Mouse (Mus musculus): ENCODE results near the gene Slc39a3. TPM values are rescaled to one million over a fixed set of nuclear protein-coding genes. Genes with fewer than 3 reads are reported as not detected.

The Slc39a3 gene
- total RNA-seq, 2 experiments from 2014 or later, result 11.5 to 13.0 TPM

DNA sequence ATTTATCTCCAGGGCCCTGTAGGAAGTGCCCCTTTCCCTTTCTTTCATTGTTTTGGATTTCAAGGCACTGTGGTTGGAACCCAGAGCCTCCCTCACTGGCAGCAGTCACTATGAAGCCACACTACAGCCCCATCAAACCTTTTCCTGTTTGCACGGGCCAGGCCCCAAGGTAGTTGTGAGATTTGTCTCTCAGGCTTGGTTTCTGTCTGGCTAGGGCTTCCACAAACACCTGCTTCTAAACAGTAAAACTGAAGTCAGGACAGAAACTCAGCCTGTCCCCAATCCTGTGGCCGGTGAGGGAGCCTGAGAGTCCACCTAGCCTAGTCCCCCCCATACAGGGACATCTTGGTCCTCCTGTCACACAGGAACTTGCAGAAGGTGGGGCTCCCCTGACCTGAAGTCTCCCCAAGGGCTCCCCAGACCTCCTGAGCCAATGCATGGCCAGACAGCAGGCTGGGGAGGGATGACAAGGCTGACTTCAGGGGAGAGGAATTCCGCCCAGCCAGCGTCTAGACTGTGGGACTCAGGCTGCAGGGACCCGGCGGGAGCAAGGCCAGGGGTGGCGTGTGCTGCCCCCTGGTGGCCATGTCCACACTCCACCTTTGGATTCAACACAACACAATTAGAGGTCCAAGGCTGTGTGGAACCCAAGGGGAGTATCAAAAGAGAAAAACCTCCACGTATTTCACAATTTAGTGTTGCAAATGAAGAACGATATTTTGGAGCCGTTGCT lies 49.4 kb downstream of the Slc39a3 start:
- DNase-seq, result peak; percentile 91 to 94

DNA sequence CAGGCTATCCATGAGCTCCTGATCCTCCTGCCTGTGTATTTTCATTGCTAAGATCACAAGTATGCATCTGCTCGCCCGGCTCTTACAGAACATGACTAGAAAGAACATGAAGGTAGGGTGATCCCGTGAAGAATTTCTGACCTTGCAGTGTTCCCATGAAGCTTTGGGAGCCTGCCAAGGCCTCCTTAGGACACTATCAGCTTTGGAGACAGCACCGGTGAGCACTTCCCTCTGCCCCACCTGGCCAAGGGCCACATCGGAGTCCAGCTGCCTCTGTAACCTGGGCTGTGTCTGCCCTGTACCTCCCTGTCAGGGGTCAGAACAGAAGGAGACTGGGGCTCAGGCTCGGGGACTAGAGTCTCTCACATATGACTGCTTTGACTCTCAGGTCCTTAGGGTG lies 50.5 kb downstream of the Slc39a3 start:
- peak; percentile 83 to 84 for DNase-seq
- intact Hi-C loops (cut with DNase I), result no loop called here

More for the DNA sequence above, 49.4 kb downstream of the Slc39a3 start:
- intact Hi-C loops (cut with DNase I), result loop anchor here (1.0 kb wide), 1 partner anchor 60 kb away; no protein-coding TSS in a partner anchor

DNA sequence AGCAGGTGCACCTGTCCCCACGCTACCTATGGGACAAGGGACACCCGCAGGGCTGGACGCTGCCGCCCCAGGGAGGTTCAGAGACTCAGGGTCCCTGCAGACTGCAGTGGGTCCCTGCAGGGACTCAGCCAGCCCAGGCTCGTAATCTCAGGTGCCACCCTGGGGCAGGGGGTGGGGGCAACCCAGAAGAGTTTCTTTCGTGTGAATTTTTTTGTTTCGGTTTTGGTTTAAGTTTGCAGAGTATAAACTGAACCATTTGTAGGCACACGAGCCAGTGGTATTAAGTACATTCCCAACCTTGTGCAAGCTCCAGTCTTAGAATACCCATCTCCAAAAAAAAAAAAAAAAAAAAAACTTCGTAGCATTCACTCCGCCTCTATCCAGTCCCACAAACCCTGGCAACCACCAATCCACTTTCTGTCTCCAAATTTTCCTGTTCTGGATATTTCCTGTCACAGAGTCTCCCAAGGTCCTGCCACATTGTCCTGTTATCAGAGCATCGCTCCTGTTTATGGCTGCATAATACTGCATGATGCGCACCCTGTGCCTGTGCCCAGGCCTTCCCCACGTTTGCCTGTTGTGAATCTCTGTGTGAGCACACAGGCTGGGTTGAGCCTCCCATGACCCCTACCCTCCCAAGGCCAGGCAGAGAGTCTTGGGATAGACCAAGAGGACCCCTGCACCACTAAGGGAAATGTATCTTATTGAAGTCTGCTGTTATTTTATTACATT lies 51.1 kb downstream of the Slc39a3 start:
- no peak for DNase-seq
- intact Hi-C loops (cut with DNase I), result no loop called here

DNA sequence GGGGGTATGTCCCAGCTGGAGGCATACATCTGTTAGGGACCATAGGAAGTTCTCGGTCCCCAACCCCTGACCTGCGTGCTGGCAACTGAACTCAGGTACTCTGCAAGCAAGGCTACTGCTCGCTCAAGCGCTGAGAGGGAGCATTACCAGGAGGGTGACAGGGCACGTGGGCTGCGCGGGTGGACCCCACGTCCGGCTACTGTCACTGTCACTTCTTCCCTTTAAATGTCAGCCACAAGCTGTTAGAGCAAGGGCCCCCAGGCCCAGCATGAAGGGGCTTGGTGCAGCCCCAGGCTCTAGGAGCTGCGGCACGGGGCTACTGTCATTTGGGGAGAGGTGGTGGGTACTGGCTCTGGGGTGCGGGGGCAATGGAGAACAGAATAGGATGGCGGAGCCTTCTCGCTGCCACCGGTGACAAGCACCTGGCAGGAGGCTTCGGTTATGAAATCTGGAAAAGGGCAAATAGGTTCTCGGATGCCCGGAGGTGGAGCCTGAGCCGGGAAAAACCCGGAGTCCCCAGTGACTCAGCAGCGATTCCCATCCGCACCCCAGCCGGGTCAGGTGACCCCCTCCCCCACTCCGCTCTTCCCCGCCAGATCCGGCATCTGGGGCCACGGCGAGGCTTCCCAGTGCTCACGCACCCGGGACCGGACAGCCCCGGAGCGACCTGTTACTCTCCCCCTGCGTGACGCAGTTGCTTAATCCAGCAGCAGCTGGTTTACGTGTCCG lies 51.8 kb downstream of the Slc39a3 start:
- intact Hi-C loops (cut with DNase I), result no loop called here
- DNase-seq, result peak in 1 of 2 experiments; percentile 58

DNA sequence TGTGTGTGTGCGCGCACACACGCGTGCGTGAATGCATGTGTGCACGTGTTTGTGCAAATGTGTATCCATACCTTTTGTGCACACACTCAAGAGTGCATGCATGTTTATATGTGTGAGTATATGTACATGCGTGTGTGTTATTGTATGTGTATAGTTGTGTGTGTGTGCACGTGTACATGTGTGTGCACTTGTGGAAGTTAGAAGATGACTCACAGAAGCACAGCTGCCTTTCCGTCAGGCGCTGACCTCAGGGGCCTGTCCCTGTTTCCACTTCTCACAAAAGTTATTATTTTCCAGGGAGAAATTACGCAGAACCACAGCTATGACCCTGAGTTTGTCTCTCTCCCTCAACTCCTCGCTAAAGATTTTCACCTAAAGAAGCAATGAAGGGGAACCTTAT lies 53.0 kb downstream of the Slc39a3 start:
- intact Hi-C loops (cut with DNase I), result no loop called here
- no peak for DNase-seq

DNA sequence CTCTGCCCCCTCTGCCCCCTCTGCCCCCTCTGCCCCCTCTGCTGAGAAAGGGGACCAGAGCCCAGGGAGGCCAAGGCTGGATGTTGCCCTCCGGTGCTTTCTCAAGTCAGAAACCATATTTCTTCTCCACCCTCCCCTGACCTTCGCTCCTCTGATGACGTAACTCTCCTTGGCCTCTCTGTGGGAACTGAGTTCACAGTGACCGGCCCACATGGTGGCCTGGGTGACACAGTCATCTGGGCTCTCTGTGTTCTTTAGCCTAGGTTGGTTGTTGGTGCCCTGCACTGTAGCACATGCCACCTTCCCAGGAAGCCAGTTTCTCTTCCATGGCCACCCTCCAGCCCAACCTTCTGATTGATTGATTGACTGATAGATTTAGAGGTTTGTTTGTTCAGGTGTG lies 54.8 kb downstream of the Slc39a3 start:
- DNase-seq, result no peak
- intact Hi-C loops (cut with DNase I), result no loop called here

DNA sequence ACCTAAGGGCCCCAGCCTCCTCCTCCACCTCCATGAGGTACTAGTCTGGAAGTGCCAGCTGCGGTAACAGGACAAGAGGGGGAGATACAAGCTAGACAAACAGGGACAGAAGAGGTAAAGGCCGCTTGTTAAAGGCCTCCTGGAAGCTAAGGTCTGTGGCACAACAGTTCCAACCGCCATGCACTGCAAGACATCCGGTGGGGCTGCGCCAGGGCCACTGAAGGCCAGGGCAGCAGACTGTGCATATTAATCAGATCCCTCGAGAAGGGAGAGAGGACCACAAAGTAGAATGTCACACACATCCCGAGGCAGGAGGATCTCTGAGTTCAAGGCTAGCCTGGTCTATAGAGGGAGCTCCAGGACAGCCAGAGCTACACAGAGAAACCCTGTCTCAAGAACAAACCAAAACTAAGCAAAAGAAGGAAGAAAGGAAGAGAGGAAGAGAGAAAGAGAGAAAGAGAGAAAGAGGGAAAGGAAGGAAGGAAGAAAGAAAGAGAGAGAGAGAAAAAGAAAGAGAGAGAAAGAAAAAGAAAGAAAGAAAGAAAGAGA lies 55.6 kb downstream of the Slc39a3 start:
- intact Hi-C loops (cut with DNase I), result no loop called here
- no peak for DNase-seq

Other genes with a start within 250 kb of the Slc39a3 start
- gene Sf3a2, start 239.2 kb downstream of the Slc39a3 start, total RNA-seq (2021), result 10 to 100 TPM; 36.8 to 41.4 TPM
- 10 to 100 TPM; 32.6 to 32.9 TPM for gene Plekhj1, start 238.8 kb downstream of the Slc39a3 start, total RNA-seq (2021)
- gene Amh, start 232.2 kb downstream of the Slc39a3 start, total RNA-seq (2021), result under 1 TPM; 0.41 to 0.45 TPM
- gene Jsrp1, start 223.9 kb downstream of the Slc39a3 start, total RNA-seq (2021), result under 1 TPM in 1 of 2 experiments, not detected in 1; 0.74 TPM
- 1,000 to 10,000 TPM; 1,023 to 1,076 TPM for gene Oaz1, start 210.8 kb downstream of the Slc39a3 start, total RNA-seq (2021)
- gene Lingo3, start 193.4 kb downstream of the Slc39a3 start, total RNA-seq (2021), result 1 to 10 TPM; 3.8 to 6.5 TPM
- 10 to 100 TPM; 23.6 to 28.2 TPM for gene Lsm7, start 182.2 kb downstream of the Slc39a3 start, total RNA-seq (2021)
- 10 to 100 TPM; 26.0 to 27.7 TPM for gene Sppl2b, start 182.2 kb downstream of the Slc39a3 start, total RNA-seq (2021)
- not detected for gene Tmprss9, start 165.6 kb downstream of the Slc39a3 start, total RNA-seq (2021)
- gene Timm13, start 136.5 kb downstream of the Slc39a3 start, total RNA-seq (2021), result 100 to 1,000 TPM; 163 to 175 TPM
- 10 to 100 TPM; 10.2 to 11.9 TPM for gene Lmnb2, start 119.2 kb downstream of the Slc39a3 start, total RNA-seq (2021)
- gene Gadd45b, start 107.4 kb downstream of the Slc39a3 start, total RNA-seq (2021), result 10 to 100 TPM; 11.5 to 18.3 TPM
- 1 to 10 TPM in 1 of 2 experiments, under 1 TPM in 1; 0.67 to 1.1 TPM for gene Gng7, start 22.5 kb downstream of the Slc39a3 start, total RNA-seq (2021)
- gene Diras1, start 11.8 kb downstream of the Slc39a3 start, total RNA-seq (2021), result not detected
- gene Sgta, start 22.8 kb upstream of the Slc39a3 start, total RNA-seq (2021), result 100 to 1,000 TPM; 103 to 106 TPM
- 10 to 100 TPM; 11.5 to 14.9 TPM for gene Thop1, start 32.6 kb upstream of the Slc39a3 start, total RNA-seq (2021)
- gene Creb3l3, start 61.4 kb upstream of the Slc39a3 start, total RNA-seq (2021), result 1 to 10 TPM; 1.2 to 2.4 TPM
- 100 to 1,000 TPM; 129 to 131 TPM for gene Map2k2, start 68.5 kb upstream of the Slc39a3 start, total RNA-seq (2021)
- gene Zbtb7a, start 97.8 kb upstream of the Slc39a3 start, total RNA-seq (2021), result 10 to 100 TPM; 43.7 to 48.0 TPM
- gene Pias4, start 130.5 kb upstream of the Slc39a3 start, total RNA-seq (2021), result 10 to 100 TPM; 14.7 to 17.8 TPM
- 1,000 to 10,000 TPM; 1,333 to 1,385 TPM for gene Eef2, start 139.2 kb upstream of the Slc39a3 start, total RNA-seq (2021)
- 10 to 100 TPM; 33.3 to 39.1 TPM for gene Dapk3, start 145.6 kb upstream of the Slc39a3 start, total RNA-seq (2021)
- gene 4930442H23Rik, start 146.4 kb upstream of the Slc39a3 start, total RNA-seq (2021), result not detected
- 10 to 100 TPM; 11.6 to 16.5 TPM for gene Nmrk2, start 164.6 kb upstream of the Slc39a3 start, total RNA-seq (2021)
- gene Atcay, start 193.4 kb upstream of the Slc39a3 start, total RNA-seq (2021), result under 1 TPM; 0.24 to 0.30 TPM
- 1 to 10 TPM; 3.8 TPM for gene Zfr2, start 195.7 kb upstream of the Slc39a3 start, total RNA-seq (2021)
- under 1 TPM; 0.27 to 0.38 TPM for gene Matk, start 215.5 kb upstream of the Slc39a3 start, total RNA-seq (2021)
- gene Mrpl54, start 229.5 kb upstream of the Slc39a3 start, total RNA-seq (2021), result 100 to 1,000 TPM in 1 of 2 experiments, 10 to 100 TPM in 1; 93.4 to 108 TPM
- gene Apba3, start 229.5 kb upstream of the Slc39a3 start, total RNA-seq (2021), result 10 to 100 TPM; 66.5 to 68.3 TPM